Comparison of ENCODE assay signal across 8 mouse cellular contexts in genomic region chr5:5379501-5379869, GRCm38 (mm10). TPM values are rescaled to one million over a fixed set of nuclear protein-coding genes. Genes with fewer than 3 reads are reported as not detected.
A peak's percentile ranks its signal among the peaks of the same experiment; 100 is the strongest.
DNase-seq lines count a peak whose midpoint lies in the region; ATAC-seq and TF ChIP-seq lines count a peak whose summit lies in the region.

No protein-coding gene starts in this region.

- peak overlapping the region; percentile 75 for H3K4me2 ChIP-seq in limb, embryonic 13.5 days (replicated peaks)

- H3K4me1 ChIP-seq in cerebellum, adult 2 months (ENCODE audit: control insufficient read depth, insufficient read depth, low read length): no peaks in the 10 kb centered on the region
- peaks cover 29% of the 10 kb centered on the region for H3K4me1 ChIP-seq in limb, embryonic 13.5 days
- H3K4me1 ChIP-seq in olfactory bulb, adult 2 months (ENCODE audit: control insufficient read depth, insufficient read depth, low read length): peaks cover 5% of the 10 kb centered on the region; the same call in 1 of the 2 replicates

- no peaks in the 10 kb centered on the region for H3K36me3 ChIP-seq in limb, embryonic 13.5 days

- TF ChIP-seq POLR2A in cerebellum, adult 2 months (IDR thresholded peaks at IDR 0.05; ENCODE audit: borderline replicate concordance, insufficient read depth, low read length): no peak
- TF ChIP-seq POLR2A in olfactory bulb, adult 2 months (IDR thresholded peaks at IDR 0.05; ENCODE audit: insufficient read depth, low read depth, low read length): no peak

- no peak for TF ChIP-seq CTCF in cerebellum, adult 2 months (IDR thresholded peaks at IDR 0.05; ENCODE audit: borderline replicate concordance, insufficient read depth, low read depth, low read length)
- TF ChIP-seq CTCF in olfactory bulb, adult 2 months (IDR thresholded peaks at IDR 0.05; ENCODE audit: insufficient read depth, low read depth, low read length): no peak

- H3K4me3 ChIP-seq in cerebellum, adult 2 months (replicated peaks; ENCODE audit: insufficient read depth, low read depth, low read length): peak overlapping the region; percentile 64
- H3K4me3 ChIP-seq in limb, embryonic 13.5 days: peak overlapping the region; percentile 77
- H3K4me3 ChIP-seq in olfactory bulb, adult 2 months (ENCODE audit: insufficient read depth, low read depth, low read length): peak overlapping the region; percentile 86

- ATAC-seq in cerebellum, adult (ENCODE audit: insufficient number of reproducible peaks, low FRiP score, low TSS enrichment): no peak
- ATAC-seq in limb, embryonic 13.5 days (ENCODE audit: low FRiP score, low read depth): no peak

- H3K9ac ChIP-seq in limb, embryonic 13.5 days: peak overlapping the region; percentile 92

- no peaks in the 10 kb centered on the region for H3K27me3 ChIP-seq in cerebellum, adult 2 months (ENCODE audit: control insufficient read depth, insufficient read depth, low read length)
- H3K27me3 ChIP-seq in limb, embryonic 13.5 days: no peaks in the 10 kb centered on the region

- no peaks in the 10 kb centered on the region for H3K9me3 ChIP-seq in limb, embryonic 13.5 days

- DNase-seq in cerebellum, adult 2 months: no peak
- peak; percentile 19 for DNase-seq in right cerebral cortex, postnatal 14 days
- no peak for DNase-seq in right cerebral cortex, postnatal 36 days (ENCODE audit: low spot score in 2 of 2)
- no peak for DNase-seq in adrenal gland, postnatal 14 days
- DNase-seq in retina, postnatal 1 day: no peak

- no peak overlapping the region for H3K27ac ChIP-seq in cerebellum, adult 2 months (ENCODE audit: insufficient read depth, low read length)
- peak overlapping the region; percentile 94 for H3K27ac ChIP-seq in limb, embryonic 13.5 days
- 0 out of 2 replicates have a peak overlapping the region, but pooled peaks have one; percentile 32 for H3K27ac ChIP-seq in olfactory bulb, adult 2 months (ENCODE audit: insufficient read depth, low read depth, low read length)

- 2% methylated on average over 14 of the region's 14 CpGs for WGBS in cerebellum, adult 2 months
- WGBS in limb, embryonic 13.5 days: under 1% methylated on average over 14 of the region's 14 CpGs
- under 1% methylated on average over 14 of the region's 14 CpGs for WGBS in olfactory bulb, adult 2 months

RNA-seq across cellular contexts. Expression of gene Cdk14, which starts 40.6 kb away (rescaled TPM):
- 40.4 and 48.5 TPM in 2 replicates for polyA plus RNA-seq in cerebellum, adult 2 months (2012; rRNA removed)
- polyA plus RNA-seq in limb, embryonic 13.5 days (2015; fragmentation: Nextera tagmentation; extraction: Ambion mirVana): 23.0 and 23.2 TPM in 2 replicates
- 83.4 TPM in 1 of 2 replicates, not detected in the other for polyA plus RNA-seq in olfactory bulb, adult 2 months (2012; ENCODE audit: insufficient read depth, insufficient read length, low replicate concordance, missing spikeins)
- 10.6 and 19.0 TPM in 2 replicates for total RNA-seq in adrenal gland, postnatal 14 days (2021)
